Mouse (Mus musculus): ENCODE results near the gene Gm20388. TPM values are rescaled to one million over a fixed set of nuclear protein-coding genes. Genes with fewer than 3 reads are reported as not detected.

Gene Gm20388
- total and polyA plus RNA-seq, 2 experiments from 2014 or later, result 17.3 TPM; not detected in 1

- H3K27me3 ChIP-seq (ENCODE audit: control insufficient read depth, insufficient read depth, low read length), result no peaks in the 10 kb centered on the region; the same call in 1 of the 2 replicates
- TF ChIP-seq EP300 (IDR thresholded peaks at IDR 0.05; ENCODE audit: low read depth) (no peak), CTCF (IDR thresholded peaks at IDR 0.05; ENCODE audit: low read depth) (no peak)
Measured at GRCm38 (mm10) chr8:122368494-122368893, 2457.9 kb downstream of the Gm20388 start.

GRCm38 (mm10) chr8:122369665-122370064 is 2459.0 kb downstream of the Gm20388 start:
- no peaks in the 10 kb centered on the region for H3K36me3 ChIP-seq (replicated peaks; ENCODE audit: control insufficient read depth, insufficient read depth, low read length)
- H3K4me1 ChIP-seq (ENCODE audit: control insufficient read depth, insufficient read depth), result no peaks in the 10 kb centered on the region
- ATAC-seq (ENCODE audit: insufficient read depth, low read depth), result peak; percentile 79
- TF ChIP-seq CTCF (IDR thresholded peaks at IDR 0.05; ENCODE audit: low read depth) (peak; percentile 85), EP300 (IDR thresholded peaks at IDR 0.05; ENCODE audit: low read depth) (no peak)
- no peaks in the 10 kb centered on the region for H3K27me3 ChIP-seq (ENCODE audit: control insufficient read depth, insufficient read depth, low read length)
- no peak overlapping the region for H3K4me2 ChIP-seq (ENCODE audit: low read depth, low read length)
- H3K27ac ChIP-seq (ENCODE audit: low read depth), result no peak overlapping the region
- WGBS, result 11% methylated on average over 9 of the region's 9 CpGs
- no peak overlapping the region for H3K4me3 ChIP-seq (ENCODE audit: low read depth, low read length)
- no peaks in the 10 kb centered on the region for H3K9me3 ChIP-seq (replicated peaks; ENCODE audit: control insufficient read depth, low read length)
- peak; percentile 80 for DNase-seq (ENCODE audit: low spot score)
- H3K9ac ChIP-seq (replicated peaks; ENCODE audit: low read depth, low read length), result no peak overlapping the region

More at GRCm38 (mm10) chr8:122368494-122368893, 2457.9 kb downstream of the Gm20388 start:
- no peaks in the 10 kb centered on the region for H3K4me1 ChIP-seq (ENCODE audit: control insufficient read depth, insufficient read depth)
- no peak overlapping the region for H3K4me3 ChIP-seq (ENCODE audit: low read depth, low read length)
- ATAC-seq (ENCODE audit: insufficient read depth, low read depth) (peak; percentile 18; the same call in 1 of the 2 replicates), DNase-seq (ENCODE audit: low spot score) (no peak)
- H3K36me3 ChIP-seq (replicated peaks; ENCODE audit: control insufficient read depth, insufficient read depth, low read length), result no peaks in the 10 kb centered on the region
- H3K27ac ChIP-seq (ENCODE audit: low read depth), result no peak overlapping the region
- H3K9me3 ChIP-seq (replicated peaks; ENCODE audit: control insufficient read depth, low read length), result no peaks in the 10 kb centered on the region
- H3K9ac ChIP-seq (replicated peaks; ENCODE audit: low read depth, low read length), result no peak overlapping the region
- no peak overlapping the region for H3K4me2 ChIP-seq (ENCODE audit: low read depth, low read length)
- WGBS, result 36% methylated on average over 10 of the region's 10 CpGs

DNA sequence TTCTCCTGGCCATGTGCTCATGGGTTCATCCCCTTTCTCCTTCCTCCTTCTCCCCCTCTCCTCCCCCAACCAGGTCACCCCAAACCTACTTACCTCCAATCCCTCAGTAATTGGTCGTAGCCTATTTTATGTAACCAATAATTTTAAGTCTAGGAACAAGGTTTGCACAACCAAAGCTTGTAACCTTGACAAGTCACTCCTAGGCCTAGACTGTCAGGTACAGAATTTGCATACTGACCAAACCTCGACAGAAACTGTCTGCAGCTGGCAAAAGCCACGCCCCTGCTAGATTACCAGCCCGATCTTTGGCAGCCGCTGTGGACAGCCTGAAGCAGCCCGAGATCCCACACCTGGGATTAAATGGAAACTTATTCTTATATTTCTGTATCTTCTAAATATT is 2461.1 kb downstream of the Gm20388 start:
- H3K4me3 ChIP-seq (ENCODE audit: low read depth, low read length), result no peak overlapping the region
- no peaks in the 10 kb centered on the region for H3K9me3 ChIP-seq (replicated peaks; ENCODE audit: control insufficient read depth, low read length)
- ATAC-seq (ENCODE audit: insufficient read depth, low read depth) (no peak), DNase-seq (ENCODE audit: low spot score) (no peak)
- H3K4me1 ChIP-seq (ENCODE audit: control insufficient read depth, insufficient read depth), result peaks cover 7% of the 10 kb centered on the region; the same call in 1 of the 2 replicates
- WGBS, result 59% methylated on average over 6 of the region's 6 CpGs
- no peak overlapping the region for H3K27ac ChIP-seq (ENCODE audit: low read depth)
- TF ChIP-seq EP300 (IDR thresholded peaks at IDR 0.05; ENCODE audit: low read depth), result no peak
- TF ChIP-seq CTCF (IDR thresholded peaks at IDR 0.05; ENCODE audit: low read depth), result no peak
- no peak overlapping the region for H3K4me2 ChIP-seq (ENCODE audit: low read depth, low read length)
- no peak overlapping the region for H3K9ac ChIP-seq (replicated peaks; ENCODE audit: low read depth, low read length)
- no peaks in the 10 kb centered on the region for H3K36me3 ChIP-seq (replicated peaks; ENCODE audit: control insufficient read depth, insufficient read depth, low read length)
- no peaks in the 10 kb centered on the region for H3K27me3 ChIP-seq (ENCODE audit: control insufficient read depth, insufficient read depth, low read length)

DNA sequence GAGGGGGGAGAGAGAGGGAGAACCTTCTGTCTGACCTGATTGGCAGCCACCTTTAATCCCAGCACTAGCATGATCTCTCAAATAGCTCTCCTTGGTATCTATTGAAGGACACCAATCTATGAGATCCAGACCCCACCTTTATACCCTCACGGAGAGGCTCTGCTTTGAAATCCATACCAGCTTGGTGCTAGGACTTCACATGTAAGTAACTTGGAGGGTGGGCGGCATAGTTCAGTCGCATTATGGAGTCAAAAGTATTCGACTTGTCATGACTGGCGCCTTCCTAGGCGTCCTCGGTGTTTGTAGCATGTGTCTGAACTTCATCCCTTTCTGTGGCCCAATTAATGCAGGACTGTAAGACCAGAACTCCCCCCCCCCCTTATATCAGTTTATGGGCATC is 2464.7 kb downstream of the Gm20388 start:
- ATAC-seq (ENCODE audit: insufficient read depth, low read depth) (no peak), DNase-seq (ENCODE audit: low spot score) (no peak)
- Histone ChIP-seq H3K36me3 (replicated peaks; ENCODE audit: control insufficient read depth, insufficient read depth, low read length) (peaks cover 4% of the 10 kb centered on the region; the same call in 1 of the 2 replicates), H3K27ac (ENCODE audit: low read depth) (no peak overlapping the region), H3K9ac (replicated peaks; ENCODE audit: low read depth, low read length) (no peak overlapping the region), H3K9me3 (replicated peaks; ENCODE audit: control insufficient read depth, low read length) (no peaks in the 10 kb centered on the region), H3K27me3 (ENCODE audit: control insufficient read depth, insufficient read depth, low read length) (no peaks in the 10 kb centered on the region), H3K4me1 (ENCODE audit: control insufficient read depth, insufficient read depth) (peaks cover 14% of the 10 kb centered on the region), H3K4me3 (ENCODE audit: low read depth, low read length) (no peak overlapping the region), H3K4me2 (ENCODE audit: low read depth, low read length) (no peak overlapping the region)
- TF ChIP-seq CTCF (IDR thresholded peaks at IDR 0.05; ENCODE audit: low read depth), result no peak
- no peak for TF ChIP-seq EP300 (IDR thresholded peaks at IDR 0.05; ENCODE audit: low read depth)
- 90% methylated on average over 7 of the region's 7 CpGs for WGBS

GRCm38 (mm10) chr8:122375751-122376364 is 2465.2 kb downstream of the Gm20388 start:
- H3K9me3 ChIP-seq (replicated peaks; ENCODE audit: control insufficient read depth, low read length), result no peaks in the 10 kb centered on the region
- H3K4me3 ChIP-seq (ENCODE audit: low read depth, low read length), result peak overlapping the region; percentile 79
- ATAC-seq (ENCODE audit: insufficient read depth, low read depth), result 0 out of 2 replicates have a peak, but pooled peaks have one; percentile 2
- TF ChIP-seq EP300 (IDR thresholded peaks at IDR 0.05; ENCODE audit: low read depth) (no peak), CTCF (IDR thresholded peaks at IDR 0.05; ENCODE audit: low read depth) (no peak)
- H3K4me2 ChIP-seq (ENCODE audit: low read depth, low read length), result peak overlapping the region; percentile 56
- peak overlapping the region; percentile 46; the same call in 1 of the 2 replicates for H3K27ac ChIP-seq (ENCODE audit: low read depth)
- no peaks in the 10 kb centered on the region for H3K27me3 ChIP-seq (ENCODE audit: control insufficient read depth, insufficient read depth, low read length)
- peaks cover 4% of the 10 kb centered on the region; the same call in 1 of the 2 replicates for H3K36me3 ChIP-seq (replicated peaks; ENCODE audit: control insufficient read depth, insufficient read depth, low read length)
- peaks cover 14% of the 10 kb centered on the region for H3K4me1 ChIP-seq (ENCODE audit: control insufficient read depth, insufficient read depth)
- 22% methylated on average over 13 of the region's 13 CpGs for WGBS
- no peak for DNase-seq (ENCODE audit: low spot score)
- no peak overlapping the region for H3K9ac ChIP-seq (replicated peaks; ENCODE audit: low read depth, low read length)
